Mouse (Mus musculus) skeletal muscle tissue, adult 2 months (tissue): ENCODE results near the gene Clec4b1.
"Not testable (repeated sequence)": the region's sequence is repeated elsewhere in the genome, so short reads cannot be mapped to it uniquely, and the experiment has no call there.

Experiments used
- DNase-seq: peaks from one replicate; pipeline ENCODE4 v3.0.0-alpha.2; 2012; ENCODE audit warnings: low read depth, low spot score

Gene Clec4b1

DNA sequence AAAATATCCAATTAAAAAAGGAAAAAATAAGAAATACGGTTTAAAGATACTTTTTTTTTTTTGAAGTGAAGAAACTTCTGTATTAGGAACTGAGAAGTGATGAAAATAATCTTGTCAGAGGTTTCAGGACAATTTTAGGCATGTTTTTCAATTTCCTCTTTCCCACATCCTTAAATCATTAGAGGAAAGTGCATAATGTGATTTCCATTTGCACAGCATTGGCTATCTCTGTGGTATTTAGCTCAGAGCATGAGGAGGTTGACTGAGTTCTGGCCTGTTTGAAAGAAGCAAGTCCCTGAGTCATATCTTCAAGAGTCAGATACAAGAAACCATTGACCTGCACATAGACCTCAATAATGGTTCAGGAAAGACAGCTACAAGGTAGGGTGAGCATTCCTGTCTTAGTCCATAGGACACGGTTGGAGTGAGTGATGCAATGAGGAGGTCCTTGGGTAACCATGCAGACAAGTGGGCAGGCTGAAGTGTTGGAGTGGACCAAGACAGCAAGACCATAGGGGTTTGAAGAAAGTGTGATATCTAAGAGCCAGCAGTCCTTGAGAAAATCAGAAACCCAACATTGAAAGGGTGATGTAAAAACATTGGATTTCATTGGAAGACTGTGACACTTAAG lies at the start of gene Clec4b1:
Gene Clec4b1 (plus strand): TSS at position 221 of the 631 bp plus-strand sequence.
- DNase-seq = peak; percentile 7

DNA sequence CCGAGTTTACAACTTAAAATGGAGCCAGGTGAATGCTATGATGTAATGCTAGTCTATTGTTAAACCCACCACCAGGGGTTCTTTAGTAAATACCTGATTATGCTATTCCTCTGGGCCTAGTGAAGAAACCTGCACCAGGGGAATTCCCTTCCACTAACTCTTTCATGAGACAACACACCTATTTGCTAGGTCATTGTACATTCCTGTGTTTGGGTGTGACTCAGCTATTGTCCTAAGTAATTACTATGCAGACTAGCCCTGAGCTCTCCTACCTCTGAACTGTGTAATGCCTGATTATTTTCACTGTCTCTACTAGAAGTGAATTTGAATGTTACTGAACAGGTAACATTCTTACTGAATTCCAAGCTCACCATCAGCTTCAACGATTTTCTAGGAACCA lies 45.1 kb upstream of the Clec4b1 start:
- DNase-seq = not testable (repeated sequence)

DNA sequence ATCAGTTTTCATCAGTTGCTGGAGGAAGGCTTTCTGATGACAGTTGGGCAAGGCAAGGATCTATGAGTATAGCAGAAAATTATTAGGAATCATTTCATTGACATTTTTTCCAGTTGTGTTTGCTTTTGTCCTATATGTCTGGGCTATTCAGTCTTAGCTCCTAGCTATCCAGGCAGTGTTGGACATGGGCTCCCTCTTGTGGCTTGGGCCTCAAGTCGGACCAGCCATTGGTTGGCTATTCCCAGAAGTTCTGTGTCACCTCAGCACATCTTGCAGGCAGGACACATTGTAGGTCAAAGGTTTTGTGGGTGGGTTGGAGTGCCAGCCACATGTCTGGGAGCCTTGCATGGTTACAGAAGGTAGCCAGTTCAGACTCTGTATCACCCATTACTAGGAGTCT lies 44.2 kb upstream of the Clec4b1 start:
- DNase-seq = no peak

DNA sequence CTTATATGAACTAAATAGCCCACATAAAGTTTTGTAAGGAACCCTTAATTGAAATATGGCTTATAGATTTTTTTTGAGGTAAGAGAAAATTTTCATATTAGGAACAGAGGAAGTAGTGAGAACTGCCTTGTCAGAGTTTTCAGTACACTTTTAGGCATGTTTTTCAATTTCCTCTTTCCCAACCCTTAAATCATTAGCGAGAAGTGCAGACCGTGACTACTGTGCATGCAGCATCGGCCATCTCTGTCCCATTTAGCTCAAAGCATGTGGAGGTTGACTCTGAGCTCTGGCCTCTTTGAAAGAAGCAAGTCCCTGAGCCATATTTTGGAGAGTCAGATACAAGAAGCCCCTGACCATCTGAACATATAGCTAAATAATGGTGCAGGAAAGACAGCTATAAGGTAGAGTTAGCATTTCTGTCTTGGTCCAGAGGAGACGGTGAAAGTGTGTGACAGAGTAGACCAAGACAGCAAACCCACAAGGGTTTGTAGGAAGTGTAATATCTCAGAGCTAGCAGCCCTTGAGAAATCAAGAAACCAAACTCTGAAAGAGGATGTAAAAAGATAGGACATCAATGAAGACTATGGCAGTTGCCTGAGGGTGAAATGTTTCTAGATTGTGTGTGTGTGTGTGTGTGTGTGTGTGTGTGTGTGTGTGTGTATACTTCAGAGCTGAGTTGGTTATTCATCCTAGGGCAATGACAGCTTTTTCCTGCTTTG lies 45.5 kb downstream of the Clec4b1 start:
- no peak for DNase-seq

DNA sequence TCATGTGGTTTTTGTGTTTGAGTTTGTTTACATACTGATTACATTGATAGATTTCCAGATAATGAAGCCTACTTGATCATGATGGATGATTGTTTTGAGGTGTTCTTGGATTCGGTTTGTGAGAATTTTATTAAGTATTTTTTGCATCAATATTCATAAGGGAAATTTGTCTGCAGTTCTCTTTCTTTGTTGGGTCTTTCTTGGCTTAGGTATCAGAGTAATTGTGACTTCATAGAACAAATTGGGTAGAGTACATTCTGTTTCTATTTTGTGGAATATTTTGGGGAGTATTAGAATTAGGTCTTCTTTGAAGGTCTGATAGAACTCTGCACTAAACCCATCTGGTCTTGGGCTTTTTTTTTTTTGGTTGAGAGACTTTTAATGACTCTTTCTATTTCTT lies 56.4 kb downstream of the Clec4b1 start, which contains the start of gene Clec4a2:
Gene Clec4a2 (plus strand): TSS at position 301 of the 400 bp plus-strand sequence.
- not testable (repeated sequence) for DNase-seq
